Mouse (Mus musculus) CH12.LX (cell line): ENCODE results near the gene Pde4dip.

Experiments used
- BHLHE40 ChIP-seq: IDR thresholded peaks from 2 replicates; pipeline ENCODE4 v1.6.1; 2011; ENCODE audit warnings: mild to moderate bottlenecking, low read depth, low read length, improper control_type of control experiment
- CTCF ChIP-seq, 2 experiments: IDR thresholded peaks in 1 of 2; conservative IDR thresholded peaks in 1 of 2; 2 replicates each; pipeline ENCODE4 v1.5.1; 2011 to 2012; ENCODE audit warnings: low read depth in 2 of 2, low read length in 2 of 2, improper control_type of control experiment in 1 of 2, inconsistent platforms in 1 of 2, mild to moderate bottlenecking in 1 of 2, moderate library complexity in 1 of 2
- ELF1 ChIP-seq: IDR thresholded peaks from 2 replicates; pipeline ENCODE4 v1.6.1; 2014; ENCODE audit warnings: low read depth, mild to moderate bottlenecking, inconsistent platforms, low read length, improper control_type of control experiment
- EP300 ChIP-seq: IDR thresholded peaks from 2 replicates; pipeline ENCODE4 v1.6.1; 2011; ENCODE audit warnings: low read length, improper control_type of control experiment
- GABPA ChIP-seq: IDR thresholded peaks from 2 replicates; pipeline ENCODE4 v1.6.1; 2012; ENCODE audit warnings: low read depth, low read length, improper control_type of control experiment, inconsistent platforms; ENCODE audit not compliant: insufficient replicate concordance
- HCFC1 ChIP-seq: IDR thresholded peaks from 2 replicates; pipeline ENCODE4 v1.6.1; 2012; ENCODE audit warnings: low read depth, mild to moderate bottlenecking, inconsistent platforms, low read length, improper control_type of control experiment
- JUN ChIP-seq: IDR thresholded peaks from 2 replicates; pipeline ENCODE4 v1.6.1; 2011; ENCODE audit warnings: low read depth, mild to moderate bottlenecking, low read length, improper control_type of control experiment, moderate library complexity; ENCODE audit not compliant: insufficient read depth
- NELFE ChIP-seq: IDR thresholded peaks from 2 replicates; pipeline ENCODE4 v1.6.1; 2011; ENCODE audit warnings: low read depth, low read length, improper control_type of control experiment
- POLR2A ChIP-seq: IDR thresholded peaks from 2 replicates; pipeline ENCODE4 v1.6.1; 2011; ENCODE audit warnings: low read depth, mild to moderate bottlenecking, improper control_type of control experiment, low read length
- POLR2AphosphoS2 ChIP-seq: IDR thresholded peaks from 2 replicates; pipeline ENCODE4 v1.6.1; 2011; ENCODE audit warnings: low read depth, low read length, improper control_type of control experiment
- RCOR1 ChIP-seq: conservative IDR thresholded peaks from 2 replicates; pipeline ENCODE4 v1.6.1; 2012; ENCODE audit warnings: low read depth, mild to moderate bottlenecking, inconsistent platforms, low read length, improper control_type of control experiment
- USF2 ChIP-seq: conservative IDR thresholded peaks from 2 replicates; pipeline ENCODE4 v1.6.1; 2011; ENCODE audit warnings: low read depth, low read length, improper control_type of control experiment
- ZKSCAN1 ChIP-seq: IDR thresholded peaks from 2 replicates; pipeline ENCODE4 v1.6.1; 2012; ENCODE audit warnings: low read depth, inconsistent platforms, low read length, improper control_type of control experiment, borderline replicate concordance

- no peak for TF ChIP-seq NELFE
- TF ChIP-seq POLR2A: no peak
- TF ChIP-seq HCFC1: no peak
- no peak for TF ChIP-seq ELF1
- no peak for TF ChIP-seq BHLHE40
- TF ChIP-seq CTCF (conservative IDR thresholded peaks at IDR 0.05 in 1 of 2, IDR thresholded peaks at IDR 0.05 in 1 of 2; ENCODE audit: low read depth in 2 of 2, low read length in 2 of 2): peak in 1 of 2 experiments; percentile 39; a peak in 2 of 4 replicates
- TF ChIP-seq POLR2AphosphoS2: no peak
- TF ChIP-seq USF2: no peak
- no peak for TF ChIP-seq RCOR1
- TF ChIP-seq ZKSCAN1: no peak
- TF ChIP-seq EP300: no peak
- no peak for TF ChIP-seq JUN
- TF ChIP-seq GABPA: no peak
Measured at GRCm38 (mm10) chr3:97715922-97716321, 172.6 kb downstream of the Pde4dip start.
